Mouse (Mus musculus) CH12.LX (cell line): ENCODE results near the gene Ints6.

Experiments
- CTCF ChIP-seq, 2 experiments: IDR thresholded peaks in 1 of 2; conservative IDR thresholded peaks in 1 of 2; 2 replicates each; pipeline ENCODE4 v1.5.1; 2011 to 2012; ENCODE audit warnings: low read depth in 2 of 2, low read length in 2 of 2, improper control_type of control experiment in 1 of 2, inconsistent platforms in 1 of 2, mild to moderate bottlenecking in 1 of 2, moderate library complexity in 1 of 2
- EP300 ChIP-seq: IDR thresholded peaks from 2 replicates; pipeline ENCODE4 v1.6.1; 2011; ENCODE audit warnings: low read length, improper control_type of control experiment
- MYC ChIP-seq: IDR thresholded peaks from 2 replicates; pipeline ENCODE4 v1.6.1; 2011; ENCODE audit warnings: low read depth, mild to moderate bottlenecking, improper control_type of control experiment, low read length
- NRF1 ChIP-seq: IDR thresholded peaks from 2 replicates; pipeline ENCODE4 v1.6.1; 2014; ENCODE audit warnings: low read depth, mild to moderate bottlenecking, inconsistent platforms, low read length, improper control_type of control experiment, moderate library complexity
- POLR2A ChIP-seq: IDR thresholded peaks from 2 replicates; pipeline ENCODE4 v1.6.1; 2011; ENCODE audit warnings: low read depth, mild to moderate bottlenecking, improper control_type of control experiment, low read length
- POLR2AphosphoS2 ChIP-seq: IDR thresholded peaks from 2 replicates; pipeline ENCODE4 v1.6.1; 2011; ENCODE audit warnings: low read depth, low read length, improper control_type of control experiment
- RAD21 ChIP-seq: IDR thresholded peaks from 2 replicates; pipeline ENCODE4 v1.6.1; 2011; ENCODE audit warnings: low read depth, mild to moderate bottlenecking, low read length, improper control_type of control experiment, moderate library complexity
- TBP ChIP-seq: conservative IDR thresholded peaks from 2 replicates; pipeline ENCODE4 v1.6.1; 2011; ENCODE audit warnings: low read depth, low read length, improper control_type of control experiment
- USF1 ChIP-seq: IDR thresholded peaks from 2 replicates; pipeline ENCODE4 v1.6.1; 2014; ENCODE audit warnings: low read depth, mild to moderate bottlenecking, inconsistent platforms, low read length, improper control_type of control experiment
- ZKSCAN1 ChIP-seq: IDR thresholded peaks from 2 replicates; pipeline ENCODE4 v1.6.1; 2012; ENCODE audit warnings: low read depth, inconsistent platforms, low read length, improper control_type of control experiment, borderline replicate concordance
- ZMIZ1 ChIP-seq: IDR thresholded peaks from 2 replicates; pipeline ENCODE4 v1.6.1; 2012; ENCODE audit warnings: low read depth, mild to moderate bottlenecking, inconsistent platforms, low read length, improper control_type of control experiment

DNA sequence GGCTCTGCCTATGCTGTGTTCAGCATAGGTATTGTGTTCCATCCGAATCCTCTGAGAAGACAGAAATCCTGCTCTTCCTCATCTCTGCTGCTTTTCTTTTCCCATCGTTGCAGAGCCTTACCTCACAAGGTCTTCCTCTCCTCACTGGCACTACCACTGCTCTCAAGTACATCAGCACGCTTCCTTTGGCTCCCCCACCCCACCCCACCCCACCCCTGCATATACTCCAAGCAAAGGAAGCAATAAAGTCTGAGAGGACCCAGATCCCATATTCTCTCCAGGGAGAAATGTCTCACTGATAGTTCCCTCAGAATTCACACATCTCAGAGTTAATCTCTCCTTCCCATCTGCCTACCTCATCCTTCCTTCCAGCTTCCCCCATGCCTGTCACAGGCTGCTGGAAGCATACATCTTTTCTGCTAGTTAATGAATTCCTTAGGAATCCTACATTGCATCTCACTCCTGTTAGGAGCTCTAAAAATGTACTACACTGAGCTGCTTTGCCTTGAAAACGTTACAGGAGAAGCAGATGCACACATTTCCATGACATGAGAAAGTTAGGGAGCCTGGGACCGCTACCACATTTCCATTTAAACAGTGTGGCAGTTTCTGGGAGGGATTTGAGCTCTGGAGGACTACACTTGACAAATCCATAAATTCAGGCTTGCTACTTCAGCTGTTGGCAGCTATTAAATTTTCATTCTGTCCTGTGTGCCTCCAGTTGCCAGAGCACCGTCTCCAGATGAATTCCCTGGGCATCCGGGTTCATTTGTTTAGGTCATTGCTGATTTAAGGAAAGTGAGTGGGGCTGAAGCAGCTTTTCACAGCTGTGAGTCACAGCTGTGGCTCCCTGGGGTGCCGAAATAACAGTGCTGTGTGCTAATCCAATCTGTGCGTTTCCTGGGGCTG, 123.3 kb downstream of the Ints6 start:
- no peak for TF ChIP-seq RAD21
- TF ChIP-seq CTCF (conservative IDR thresholded peaks at IDR 0.05 in 1 of 2, IDR thresholded peaks at IDR 0.05 in 1 of 2; ENCODE audit: low read depth in 2 of 2, low read length in 2 of 2): no peak
- TF ChIP-seq POLR2A: no peak
- no peak for TF ChIP-seq ZMIZ1
- no peak for TF ChIP-seq MYC
- no peak for TF ChIP-seq EP300
- TF ChIP-seq TBP: no peak
- TF ChIP-seq NRF1: no peak
- no peak for TF ChIP-seq POLR2AphosphoS2
- no peak for TF ChIP-seq ZKSCAN1
- no peak for TF ChIP-seq USF1
